Mouse (Mus musculus) lung, adult 2 months (tissue): ENCODE measurements around the gene Arhgap29.

Experiments
- CTCF ChIP-seq: fragments of 200-500 bp; IDR thresholded peaks from 2 replicates; pipeline ENCODE4 v1.5.1; 2011; ENCODE audit warnings: mild to moderate bottlenecking, low read length, control low read depth; ENCODE audit not compliant: insufficient read depth
- POLR2A ChIP-seq: fragments of 200-500 bp; IDR thresholded peaks from 2 replicates; pipeline ENCODE4 v1.6.1; 2011; ENCODE audit warnings: low read depth, mild to moderate bottlenecking, control low read depth, low read length, borderline replicate concordance; ENCODE audit errors: extremely low read depth

- TF ChIP-seq CTCF (no peak), POLR2A (no peak)
These were observed 95.8 kb downstream of the Arhgap29 start for GRCm38 (mm10) chr3:122047921-122048861.
